Mouse (Mus musculus): ENCODE measurements at regions not wholly inside any gene's neighbourhood (a gene's known extent, or its start where the extent isn't known, plus 50 kb on each side); places are given as distances from the start of the nearest gene placed in this dataset.

GRCm38 (mm10) chr17:15253785-15254184, 122.9 kb downstream of the Dll1 start:
- no peak overlapping the region for H3K4me3 ChIP-seq (replicated peaks in 1 of 3; ENCODE audit: low read depth in 2 of 3, low read length in 2 of 3, poor library complexity in 1 of 3)
- H3K4me1 ChIP-seq (ENCODE audit: control insufficient read depth in 1 of 2, insufficient read depth in 2 of 2): no peaks in the 10 kb centered on the region
- H3K27ac ChIP-seq (ENCODE audit: insufficient read depth, low read depth): no peak overlapping the region
- H3K79me2 ChIP-seq (replicated peaks; ENCODE audit: control insufficient read depth, extremely low read depth, insufficient read depth, poor library complexity, severe bottlenecking): no peaks in the 10 kb centered on the region
- dilution Hi-C loops (cut with MboI; ENCODE audit: extremely low pct_ligation_motif_present, extremely low pct_unique_long_range_greater_than_20kb, low sequenced_read_pairs): no loop called here
- in situ Hi-C loops (cut with MboI; ENCODE audit: low pct_ligation_motif_present, low pct_unique_long_range_greater_than_20kb, low sequenced_read_pairs): no loop called here
- no peaks in the 10 kb centered on the region for H3K9me3 ChIP-seq (replicated peaks; ENCODE audit: low read length)
- TF ChIP-seq CTCF (conservative IDR thresholded peaks at IDR 0.05 in 1 of 2, IDR thresholded peaks at IDR 0.05 in 1 of 2; ENCODE audit: low read depth in 2 of 2, low read length in 2 of 2) (no peak), PAX5 (IDR thresholded peaks at IDR 0.05; ENCODE audit: low read length) (no peak), USF2 (conservative IDR thresholded peaks at IDR 0.05; ENCODE audit: low read depth, low read length) (no peak), CHD2 (IDR thresholded peaks at IDR 0.05; ENCODE audit: low read length) (no peak), MAFK (IDR thresholded peaks at IDR 0.05; ENCODE audit: insufficient replicate concordance, low read length) (no peak), KAT2A (IDR thresholded peaks at IDR 0.05; ENCODE audit: insufficient replicate concordance, low read length) (no peak), POLR2AphosphoS2 (IDR thresholded peaks at IDR 0.05; ENCODE audit: low read depth, low read length) (no peak), MAZ (IDR thresholded peaks at IDR 0.05; ENCODE audit: low read depth, low read length) (no peak), NRF1 (IDR thresholded peaks at IDR 0.05; ENCODE audit: low read depth, low read length) (no peak), TBP (conservative IDR thresholded peaks at IDR 0.05; ENCODE audit: low read depth, low read length) (no peak)
- H3K4me2 ChIP-seq (ENCODE audit: insufficient read depth, low read depth, poor library complexity, severe bottlenecking): no peak overlapping the region
- H3K9ac ChIP-seq (ENCODE audit: insufficient read depth, low read depth): no peak overlapping the region
- DNase-seq (ENCODE audit: extremely low read depth): no peak
- H3K36me3 ChIP-seq (replicated peaks in 1 of 2; ENCODE audit: control insufficient read depth in 1 of 2, insufficient read depth in 1 of 2, low read length in 1 of 2): no peaks in the 10 kb centered on the region
- no peaks in the 10 kb centered on the region for H3K27me3 ChIP-seq (replicated peaks)

- TF ChIP-seq ETS1 (conservative IDR thresholded peaks at IDR 0.05; ENCODE audit: low read depth, low read length) (no peak), ZKSCAN1 (IDR thresholded peaks at IDR 0.05; ENCODE audit: borderline replicate concordance, low read depth, low read length) (no peak), BHLHE40 (IDR thresholded peaks at IDR 0.05; ENCODE audit: low read depth, low read length) (no peak), EP300 (IDR thresholded peaks at IDR 0.05; ENCODE audit: low read length) (no peak), TCF12 (IDR thresholded peaks at IDR 0.05; ENCODE audit: low read depth, low read length) (no peak), NRF1 (IDR thresholded peaks at IDR 0.05; ENCODE audit: low read depth, low read length) (no peak), MEF2A (IDR thresholded peaks at IDR 0.05; ENCODE audit: borderline replicate concordance, low read depth, low read length) (no peak)
- H3K9me3 ChIP-seq (replicated peaks; ENCODE audit: low read length): no peaks in the 10 kb centered on the region
- no peak overlapping the region for H3K4me3 ChIP-seq (replicated peaks in 1 of 3; ENCODE audit: low read depth in 2 of 3, low read length in 2 of 3, poor library complexity in 1 of 3)
- no peaks in the 10 kb centered on the region for H3K79me2 ChIP-seq (replicated peaks; ENCODE audit: control insufficient read depth, extremely low read depth, insufficient read depth, poor library complexity, severe bottlenecking)
- H3K27ac ChIP-seq (ENCODE audit: insufficient read depth, low read depth): no peak overlapping the region
- no peak overlapping the region for H3K4me2 ChIP-seq (ENCODE audit: insufficient read depth, low read depth, poor library complexity, severe bottlenecking)
- in situ Hi-C loops (cut with MboI; ENCODE audit: low pct_ligation_motif_present, low pct_unique_long_range_greater_than_20kb, low sequenced_read_pairs): no loop called here
- H3K27me3 ChIP-seq (replicated peaks): no peaks in the 10 kb centered on the region
- H3K9ac ChIP-seq (ENCODE audit: insufficient read depth, low read depth): no peak overlapping the region
- no peak for DNase-seq (ENCODE audit: extremely low read depth)
- dilution Hi-C loops (cut with MboI; ENCODE audit: extremely low pct_ligation_motif_present, extremely low pct_unique_long_range_greater_than_20kb, low sequenced_read_pairs): no loop called here
- H3K4me1 ChIP-seq (ENCODE audit: control insufficient read depth in 1 of 2, insufficient read depth in 2 of 2): no peaks in the 10 kb centered on the region
- no peaks in the 10 kb centered on the region for H3K36me3 ChIP-seq (replicated peaks in 1 of 2; ENCODE audit: control insufficient read depth in 1 of 2, insufficient read depth in 1 of 2, low read length in 1 of 2)
Measured at GRCm38 (mm10) chr17:15253271-15253670, 123.4 kb downstream of the Dll1 start.

Data from CH12.LX (cell line).